Mouse (Mus musculus): ENCODE data around the gene Rad23a.

Rad23a gene

GRCm38 (mm10) chr8:84813830-84814229, 26.6 kb downstream of the Rad23a start:
- DNase-seq (ENCODE audit: low read depth, low spot score) = no peak

GRCm38 (mm10) chr8:84813059-84813458, 27.4 kb downstream of the Rad23a start:
- DNase-seq (ENCODE audit: low read depth, low spot score) = peak; percentile 81

GRCm38 (mm10) chr8:84811303-84811702, 29.2 kb downstream of the Rad23a start:
- no peak for DNase-seq (ENCODE audit: low read depth, low spot score)

GRCm38 (mm10) chr8:84810896-84811295, 29.6 kb downstream of the Rad23a start:
- DNase-seq (ENCODE audit: low read depth, low spot score) = peak; percentile 85

- no peak for DNase-seq (ENCODE audit: low read depth, low spot score)
Observed at GRCm38 (mm10) chr8:84809941-84810280, 30.6 kb downstream of the Rad23a start.

- no peak for DNase-seq (ENCODE audit: low read depth, low spot score)
Observed at GRCm38 (mm10) chr8:84809109-84809940, 31.1 kb downstream of the Rad23a start.

- no peak for DNase-seq (ENCODE audit: low read depth, low spot score)
Observed at GRCm38 (mm10) chr8:84806031-84806430, 34.4 kb downstream of the Rad23a start.

- DNase-seq (ENCODE audit: low read depth, low spot score) = peak; percentile 68
Observed at GRCm38 (mm10) chr8:84799999-84800831, 40.2 kb downstream of the Rad23a start, which contains the start of gene Nfix. Gene Nfix, minus strand, starts transcription at chr8:84800344.

GRCm38 (mm10) chr8:84799136-84799931, 41.1 kb downstream of the Rad23a start:
- DNase-seq (ENCODE audit: low read depth, low spot score) = peak; percentile 40

GRCm38 (mm10) chr8:84798446-84799135, 41.9 kb downstream of the Rad23a start:
- no peak for DNase-seq (ENCODE audit: low read depth, low spot score)

GRCm38 (mm10) chr8:84797971-84798370, 42.5 kb downstream of the Rad23a start:
- no peak for DNase-seq (ENCODE audit: low read depth, low spot score)

GRCm38 (mm10) chr8:84797256-84797797, 43.1 kb downstream of the Rad23a start:
- no peak for DNase-seq (ENCODE audit: low read depth, low spot score)

- DNase-seq (ENCODE audit: low read depth, low spot score) = no peak
Observed at GRCm38 (mm10) chr8:84794486-84794885, 46.0 kb downstream of the Rad23a start.

- DNase-seq (ENCODE audit: low read depth, low spot score) = no peak
Observed at GRCm38 (mm10) chr8:84793791-84794485, 46.5 kb downstream of the Rad23a start.

- no peak for DNase-seq (ENCODE audit: low read depth, low spot score)
Observed at GRCm38 (mm10) chr8:84793134-84793533, 47.3 kb downstream of the Rad23a start.

- DNase-seq (ENCODE audit: low read depth, low spot score) = no peak
Observed at GRCm38 (mm10) chr8:84792429-84792947, 48.0 kb downstream of the Rad23a start.

- DNase-seq (ENCODE audit: low read depth, low spot score) = no peak
Observed at GRCm38 (mm10) chr8:84790537-84790936, 49.9 kb downstream of the Rad23a start.

- no peak for DNase-seq (ENCODE audit: low read depth, low spot score)
Observed at GRCm38 (mm10) chr8:84789855-84790486, 50.5 kb downstream of the Rad23a start.

GRCm38 (mm10) chr8:84789345-84789744, 51.1 kb downstream of the Rad23a start:
- DNase-seq (ENCODE audit: low read depth, low spot score) = no peak

- DNase-seq (ENCODE audit: low read depth, low spot score) = no peak
Observed at GRCm38 (mm10) chr8:84788896-84789295, 51.6 kb downstream of the Rad23a start.

Data from CD4-positive helper T cell, adult 2 months (primary cell).